Comparison of ENCODE assay signal across 16 mouse cellular contexts in genomic region chrX:57337582-57337981, GRCm38 (mm10). TPM values are rescaled to one million over a fixed set of nuclear protein-coding genes. Genes with fewer than 3 reads are reported as not detected.
DNase-seq lines count a peak whose midpoint lies in the region; ATAC-seq lines count a peak whose summit lies in the region.
"Had no signal": no experiment of that assay in that cellular context is flagged by ENCODE, and none has a peak within 500 bp of the region (broad histone marks: within the 10 kb centered on the region; RNA-seq: fewer than 3 reads in every experiment).

No protein-coding gene starts in this region.

- 0 out of 2 replicates have a peak, but pooled peaks cover 3% of the 10 kb centered on the region for H3K4me1 ChIP-seq in heart, embryonic 15.5 days (replicated peaks)
- no peaks in the 10 kb centered on the region for H3K4me1 ChIP-seq in midbrain, embryonic 15.5 days
- H3K4me1 ChIP-seq: forebrain, embryonic 10.5 days; limb, embryonic 13.5 days; neural tube, embryonic 13.5 days had no signal

- no peak overlapping the region for H3K27ac ChIP-seq in heart, embryonic 15.5 days
- no peak overlapping the region for H3K27ac ChIP-seq in midbrain, embryonic 15.5 days
- H3K27ac ChIP-seq: forebrain, embryonic 10.5 days; limb, embryonic 13.5 days; neural tube, embryonic 13.5 days had no signal

- H3K9me3 ChIP-seq in heart, embryonic 15.5 days (replicated peaks) = no peaks in the 10 kb centered on the region
- no peaks in the 10 kb centered on the region for H3K9me3 ChIP-seq in midbrain, embryonic 15.5 days
- H3K9me3 ChIP-seq: forebrain, embryonic 10.5 days; limb, embryonic 13.5 days; neural tube, embryonic 13.5 days had no signal

- DNase-seq in heart, postnatal 4 days = no peak
- peak; percentile 30 for DNase-seq in thymus, postnatal 0 days (ENCODE audit: low spot score)
- no peak for DNase-seq in thymus, postnatal 36 days
- DNase-seq in left cerebral cortex, postnatal 4 days = no peak
- DNase-seq: adrenal gland, adult 8-10 months; cerebellum, adult 8-10 months; gastrocnemius, postnatal 10 days; kidney, adult 8-10 months; right cerebral cortex, postnatal 14 days had no signal

- intact Hi-C loops in left cerebral cortex, postnatal 4 days (cut with DNase I) = no loop called here

- H3K27me3 ChIP-seq in heart, embryonic 15.5 days = no peaks in the 10 kb centered on the region
- H3K27me3 ChIP-seq in midbrain, embryonic 15.5 days (replicated peaks) = no peaks in the 10 kb centered on the region
- H3K27me3 ChIP-seq: limb, embryonic 13.5 days; neural tube, embryonic 13.5 days had no signal

- 0 out of 2 replicates have a peak overlapping the region, but pooled peaks have one; percentile 0 for H3K4me2 ChIP-seq in heart, embryonic 15.5 days
- no peak overlapping the region for H3K4me2 ChIP-seq in midbrain, embryonic 15.5 days
- H3K4me2 ChIP-seq: limb, embryonic 13.5 days; neural tube, embryonic 13.5 days had no signal

- ATAC-seq in heart, embryonic 15.5 days (replicated peaks; ENCODE audit: insufficient number of reproducible peaks, insufficient read depth, low FRiP score, low read depth) = no peak
- peak; percentile 43 to 65; a peak in 2 of 4 replicates for ATAC-seq in hematopoietic stem cell, adult 5-6 weeks (replicated peaks in 1 of 2; ENCODE audit: insufficient read depth in 1 of 2, low FRiP score in 2 of 2, low TSS enrichment in 1 of 2, low read depth in 1 of 2, poor library complexity in 2 of 2, severe bottlenecking in 2 of 2)
- ATAC-seq in frontal cortex, adult (ENCODE audit: low TSS enrichment) = no peak
- ATAC-seq in midbrain, embryonic 15.5 days (replicated peaks) = no peak

- no peak overlapping the region for H3K4me3 ChIP-seq in heart, embryonic 15.5 days
- H3K4me3 ChIP-seq in midbrain, embryonic 15.5 days = no peak overlapping the region
- H3K4me3 ChIP-seq: forebrain, embryonic 10.5 days; limb, embryonic 13.5 days; neural tube, embryonic 13.5 days had no signal

- no peaks in the 10 kb centered on the region for H3K36me3 ChIP-seq in heart, embryonic 15.5 days
- H3K36me3 ChIP-seq in midbrain, embryonic 15.5 days (replicated peaks) = no peaks in the 10 kb centered on the region
- H3K36me3 ChIP-seq: forebrain, embryonic 10.5 days; limb, embryonic 13.5 days; neural tube, embryonic 13.5 days had no signal

- H3K9ac ChIP-seq in heart, embryonic 15.5 days = no peak overlapping the region
- H3K9ac ChIP-seq in midbrain, embryonic 15.5 days = no peak overlapping the region
- H3K9ac ChIP-seq: limb, embryonic 13.5 days; neural tube, embryonic 13.5 days had no signal

RNA-seq across cellular contexts. Expression of gene Arhgef6, which starts 0.9 kb away (rescaled TPM):
- 35.6 and 36.0 TPM in 2 replicates for polyA plus RNA-seq in heart, embryonic 15.5 days (2015; fragmentation: Nextera tagmentation; extraction: Ambion mirVana)
- total RNA-seq in heart, postnatal 4 days (2021) = 10 to 100 TPM; 78.0 to 82.2 TPM
- 56.2 and 60.5 TPM in 2 replicates for polyA plus RNA-seq in thymus, postnatal 0 days (2015; fragmentation: Nextera tagmentation; extraction: Ambion mirVana)
- total RNA-seq in hematopoietic stem cell, adult 5-6 weeks (2017) = 145 and 178 TPM in 2 replicates
- total RNA-seq in left cerebral cortex, postnatal 4 days (2021) = 1 to 10 TPM; 5.9 to 6.4 TPM
- 5.6 and 6.5 TPM in 2 replicates for polyA plus RNA-seq in midbrain, embryonic 15.5 days (2015; fragmentation: Nextera tagmentation; extraction: Ambion mirVana)

RNA-seq across cellular contexts. Expression of gene Rbmx, which starts 55.3 kb away (rescaled TPM):
- 75.9 and 80.1 TPM in 2 replicates for polyA plus RNA-seq in heart, embryonic 15.5 days (2015; fragmentation: Nextera tagmentation; extraction: Ambion mirVana)
- 10 to 100 TPM; 73.6 to 77.3 TPM for total RNA-seq in heart, postnatal 4 days (2021)
- polyA plus RNA-seq in thymus, postnatal 0 days (2015; fragmentation: Nextera tagmentation; extraction: Ambion mirVana) = 145 and 149 TPM in 2 replicates
- total RNA-seq in hematopoietic stem cell, adult 5-6 weeks (2017) = 61.5 and 93.1 TPM in 2 replicates
- 100 to 1,000 TPM; 133 to 137 TPM for total RNA-seq in left cerebral cortex, postnatal 4 days (2021)
- 172 and 183 TPM in 2 replicates for polyA plus RNA-seq in midbrain, embryonic 15.5 days (2015; fragmentation: Nextera tagmentation; extraction: Ambion mirVana)

Comparison
In these comparisons a context has a peak if more than half of its experiments do, and no peak if none do; other contexts are left out.
1. ATAC-seq: peak in hematopoietic stem cell, adult 5-6 weeks (2 of 2); none in heart, embryonic 15.5 days (single experiment), frontal cortex, adult (single experiment) and midbrain, embryonic 15.5 days (single experiment).
2. RNA of gene Arhgef6, which starts 0.9 kb away (total RNA-seq): 145 to 178 TPM in hematopoietic stem cell, adult 5-6 weeks and 78.0 to 82.2 TPM in heart, postnatal 4 days; 5.9 to 6.4 TPM in left cerebral cortex, postnatal 4 days; every median in the first group is over 10 times any median in the second.